Mouse (Mus musculus): ENCODE data around the gene Retn.

Gene Retn

GRCm38 (mm10) chr8:3660889-3661288, 5.3 kb downstream of the Retn start:
- no peak for DNase-seq (ENCODE audit: low spot score in 2 of 2)

- DNase-seq (ENCODE audit: low spot score in 2 of 2), result no peak
Observed at GRCm38 (mm10) chr8:3664405-3664804, 8.8 kb downstream of the Retn start.

- DNase-seq (ENCODE audit: low spot score in 2 of 2), result no peak
Observed at GRCm38 (mm10) chr8:3665507-3665906, 9.9 kb downstream of the Retn start, which contains the start of gene Mcemp1. Mcemp1 (plus strand) TSS chr8:3665754.

GRCm38 (mm10) chr8:3670388-3670787, 14.8 kb downstream of the Retn start:
- DNase-seq (ENCODE audit: low spot score in 2 of 2), result no peak

- DNase-seq (ENCODE audit: low spot score in 2 of 2), result peak; percentile 91
Observed at GRCm38 (mm10) chr8:3671980-3672491, 16.5 kb downstream of the Retn start, which contains the start of gene Fcor. Fcor (minus strand) TSS chr8:3672362.

- DNase-seq (ENCODE audit: low spot score in 2 of 2), result no peak
Observed at GRCm38 (mm10) chr8:3674671-3675070, 19.1 kb downstream of the Retn start.

- DNase-seq (ENCODE audit: low spot score in 2 of 2), result peak; percentile 95 to 97
Observed at GRCm38 (mm10) chr8:3676131-3676992, 20.8 kb downstream of the Retn start, which contains the start of gene Trappc5. Trappc5 (plus strand) TSS chr8:3676299.

- DNase-seq (ENCODE audit: low spot score in 2 of 2), result no peak
Observed at GRCm38 (mm10) chr8:3676993-3677579, 21.5 kb downstream of the Retn start.

GRCm38 (mm10) chr8:3678831-3679230, 23.3 kb downstream of the Retn start:
- no peak for DNase-seq (ENCODE audit: low spot score in 2 of 2)

GRCm38 (mm10) chr8:3679236-3679635, 23.7 kb downstream of the Retn start:
- no peak for DNase-seq (ENCODE audit: low spot score in 2 of 2)

GRCm38 (mm10) chr8:3679656-3680055, 24.1 kb downstream of the Retn start:
- no peak for DNase-seq (ENCODE audit: low spot score in 2 of 2)

- no peak for DNase-seq (ENCODE audit: low spot score in 2 of 2)
Observed at GRCm38 (mm10) chr8:3682435-3682834, 26.9 kb downstream of the Retn start.

GRCm38 (mm10) chr8:3683408-3684176, 28.0 kb downstream of the Retn start:
- DNase-seq (ENCODE audit: low spot score in 2 of 2), result no peak

GRCm38 (mm10) chr8:3684530-3684929, 29.0 kb downstream of the Retn start:
- no peak for DNase-seq (ENCODE audit: low spot score in 2 of 2)

- no peak for DNase-seq (ENCODE audit: low spot score in 2 of 2)
Observed at GRCm38 (mm10) chr8:3685422-3685821, 29.9 kb downstream of the Retn start.

GRCm38 (mm10) chr8:3687537-3687936, 32.0 kb downstream of the Retn start:
- DNase-seq (ENCODE audit: low spot score in 2 of 2), result no peak

GRCm38 (mm10) chr8:3690774-3691173, 35.2 kb downstream of the Retn start:
- no peak for DNase-seq (ENCODE audit: low spot score in 2 of 2)

GRCm38 (mm10) chr8:3694121-3694520, 38.6 kb downstream of the Retn start, which contains the start of gene Fcer2a:
Fcer2a (minus strand) TSS chr8:3694175.
- DNase-seq (ENCODE audit: low spot score in 2 of 2), result no peak

- DNase-seq (ENCODE audit: low spot score in 2 of 2), result no peak
Observed at GRCm38 (mm10) chr8:3701491-3701890, 45.9 kb downstream of the Retn start.

- no peak for DNase-seq (ENCODE audit: low spot score in 2 of 2)
Observed at GRCm38 (mm10) chr8:3705711-3706110, 50.1 kb downstream of the Retn start.

GRCm38 (mm10) chr8:3707611-3708010, 52.0 kb downstream of the Retn start:
- DNase-seq (ENCODE audit: low spot score in 2 of 2), result no peak
